Mouse (Mus musculus) brain, adult 10 weeks (tissue): Measurements from ENCODE around the gene Etv5. TPM values are rescaled to one million over a fixed set of nuclear protein-coding genes. Genes with fewer than 3 reads are reported as not detected.

Source experiments
- polyA plus RNA-seq: library from polyadenylated mRNA; stranded (reverse); fragments of 350-450 nt; fragmentation: Illumina TruSeq; extraction: RNeasy Lipid Tissue Mini Kit (QIAGEN cat#74804); gene quantifications from one replicate; pipeline ENCODE4 v1.2.3, GENCODE M21; 2015; ENCODE audit warnings: low read depth, low replicate concordance

The Etv5 gene
- 76.3 TPM for polyA plus RNA-seq

GRCm38 (mm10) chr16:22439499-22440177 lies at the start of gene Etv5:
Gene Etv5 (minus strand): TSS chr16:22439719.

Other genes starting within 250 kb of the Etv5 start
- 97.6 TPM for gene Tra2b, start 173.7 kb downstream of the Etv5 start, polyA plus RNA-seq
- 30.2 TPM for gene Dgkg, start 217.5 kb upstream of the Etv5 start, polyA plus RNA-seq